Mouse (Mus musculus) cerebellum, adult 18-20 months (tissue): ENCODE measurements around the gene Il25.

ENCODE experiments used
- DNase-seq, 2 experiments: peaks; one replicate each; pipeline ENCODE4 v3.0.0; 2021

Gene Il25

DNA sequence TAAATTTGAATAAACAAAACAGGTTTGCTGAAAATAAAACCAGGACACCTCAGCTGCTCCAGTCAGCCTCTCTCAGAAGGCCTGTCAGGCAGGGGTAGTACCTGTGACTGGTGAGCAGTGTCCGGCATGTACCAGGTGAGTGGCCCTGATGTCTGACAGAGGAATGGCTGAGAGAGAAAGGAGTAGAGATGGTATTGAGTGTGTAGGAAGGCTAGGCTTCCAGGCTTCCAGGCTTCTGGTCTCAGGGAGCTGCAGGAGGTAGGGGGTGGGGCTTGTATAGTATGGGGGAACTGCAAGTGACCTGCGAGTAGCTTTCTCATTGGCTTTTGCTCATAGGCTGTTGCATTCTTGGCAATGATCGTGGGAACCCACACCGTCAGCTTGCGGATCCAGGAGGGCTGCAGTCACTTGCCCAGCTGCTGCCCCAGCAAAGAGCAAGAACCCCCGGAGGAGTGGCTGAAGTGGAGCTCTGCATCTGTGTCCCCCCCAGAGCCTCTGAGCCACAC lies at the start of gene Il25:
Gene Il25 (plus strand): TSS at position 51 of the 506 bp plus-strand sequence.
- no peak for DNase-seq

DNA sequence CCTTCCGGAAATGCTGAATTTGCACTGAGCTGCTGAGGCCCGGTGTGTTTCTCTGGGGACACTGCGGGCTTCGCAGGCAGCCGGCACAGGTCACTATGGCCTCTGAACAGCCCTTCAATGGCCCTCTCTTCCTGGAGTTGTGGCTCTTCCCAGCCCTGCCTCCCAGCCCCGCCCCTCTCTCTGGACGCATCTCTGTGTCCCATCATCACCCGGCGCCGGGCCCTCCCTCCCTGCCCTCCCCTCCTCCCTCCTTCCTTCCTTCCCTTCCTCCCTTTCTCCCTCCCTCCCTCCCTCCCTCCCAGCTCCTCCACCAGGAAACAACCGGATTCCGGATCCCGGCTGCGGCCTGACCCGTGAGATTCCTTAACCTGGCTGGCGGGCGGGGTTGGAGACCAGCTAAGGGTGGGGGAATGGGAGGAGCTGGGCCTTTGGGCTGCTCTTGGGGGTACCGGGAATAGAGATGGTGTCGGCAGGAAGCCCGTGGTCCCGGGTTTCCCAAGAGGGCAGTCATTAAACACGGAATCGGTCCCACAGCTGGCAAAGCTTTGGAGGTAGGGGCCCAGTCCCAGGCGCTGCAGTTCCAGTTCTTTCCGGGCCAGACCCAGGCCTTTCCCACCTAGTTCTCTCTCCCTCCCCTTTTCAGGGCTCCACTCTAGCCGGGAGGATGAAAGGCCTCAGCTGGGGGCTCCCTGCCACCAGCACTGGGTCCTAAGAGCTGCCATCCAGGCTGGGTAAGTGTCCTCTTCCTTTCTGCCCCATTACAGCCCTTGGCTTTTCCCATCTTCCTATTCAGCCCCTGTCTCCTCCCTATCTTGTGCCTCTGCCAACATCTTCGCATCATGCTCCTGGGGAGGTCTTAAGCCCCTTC lies 49.1 kb upstream of the Il25 start, which contains the start of the genes Bcl2l2 and Gm20521:
Gene Bcl2l2 (plus strand): TSS at position 224 of the 868 bp plus-strand sequence.
Gene Gm20521 (plus strand): TSS at position 288 of the 868 bp plus-strand sequence.
- peak; percentile 83 to 87 for DNase-seq

DNA sequence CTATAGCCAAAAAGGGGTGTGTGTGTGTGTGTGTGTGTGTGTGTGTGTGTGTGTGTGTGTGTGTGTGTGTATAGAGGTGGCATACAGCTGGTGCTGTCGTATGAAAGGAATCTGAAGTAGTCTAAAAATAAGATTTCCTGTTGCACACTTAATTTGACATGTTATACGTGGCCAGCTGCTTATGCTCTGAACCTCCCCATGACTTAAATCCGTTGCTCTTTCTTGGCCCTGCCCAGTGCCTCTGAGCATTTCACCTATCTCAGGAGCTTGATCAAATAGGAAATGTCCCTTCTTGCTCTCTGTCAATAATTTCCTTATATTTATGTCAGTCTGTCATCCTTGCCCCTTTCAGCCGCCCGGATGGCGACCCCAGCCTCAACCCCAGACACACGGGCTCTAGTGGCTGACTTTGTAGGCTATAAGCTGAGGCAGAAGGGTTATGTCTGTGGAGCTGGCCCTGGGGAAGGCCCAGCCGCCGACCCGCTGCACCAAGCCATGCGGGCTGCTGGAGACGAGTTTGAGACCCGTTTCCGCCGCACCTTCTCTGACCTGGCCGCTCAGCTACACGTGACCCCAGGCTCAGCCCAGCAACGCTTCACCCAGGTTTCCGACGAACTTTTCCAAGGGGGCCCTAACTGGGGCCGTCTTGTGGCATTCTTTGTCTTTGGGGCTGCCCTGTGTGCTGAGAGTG lies 48.3 kb upstream of the Il25 start:
- no peak for DNase-seq

DNA sequence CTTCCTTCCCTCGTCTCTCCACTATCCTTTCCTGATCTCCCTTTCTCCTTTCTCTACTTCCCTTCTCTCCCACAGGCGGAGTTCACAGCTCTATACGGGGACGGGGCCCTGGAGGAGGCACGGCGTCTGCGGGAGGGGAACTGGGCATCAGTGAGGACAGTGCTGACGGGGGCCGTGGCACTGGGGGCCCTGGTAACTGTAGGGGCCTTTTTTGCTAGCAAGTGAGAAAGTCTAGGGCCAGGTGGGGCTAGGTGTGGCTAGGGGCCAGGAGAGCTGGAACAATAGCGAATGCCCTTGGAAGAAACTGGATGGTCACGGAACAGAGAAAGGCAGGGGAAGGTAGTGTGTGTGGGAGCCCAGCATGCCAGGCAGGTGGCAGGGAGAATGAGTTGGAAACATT lies 47.2 kb upstream of the Il25 start:
- DNase-seq: no peak

DNA sequence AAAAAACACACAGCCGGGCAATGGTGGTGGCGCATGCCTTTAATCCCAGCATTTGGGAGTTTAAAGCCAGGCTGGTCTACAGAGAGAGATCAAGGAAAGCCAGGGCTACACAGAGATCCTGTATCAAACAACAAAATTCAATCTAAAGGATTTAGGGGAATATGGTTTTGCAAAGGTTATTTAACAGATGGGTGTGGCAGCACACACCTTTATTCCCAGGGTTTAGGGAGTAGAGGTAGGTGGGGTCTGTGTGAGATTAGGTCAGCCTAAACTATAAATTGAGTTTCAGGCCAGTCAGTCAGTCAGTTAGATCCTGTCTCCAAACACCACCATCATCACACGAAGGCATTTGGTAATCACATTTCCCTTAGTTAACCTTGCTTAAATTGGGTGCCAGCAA lies 40.3 kb upstream of the Il25 start, which contains the start of gene Pabpn1:
Gene Pabpn1 (plus strand): TSS at position 301 of the 400 bp plus-strand sequence.
- no peak for DNase-seq

DNA sequence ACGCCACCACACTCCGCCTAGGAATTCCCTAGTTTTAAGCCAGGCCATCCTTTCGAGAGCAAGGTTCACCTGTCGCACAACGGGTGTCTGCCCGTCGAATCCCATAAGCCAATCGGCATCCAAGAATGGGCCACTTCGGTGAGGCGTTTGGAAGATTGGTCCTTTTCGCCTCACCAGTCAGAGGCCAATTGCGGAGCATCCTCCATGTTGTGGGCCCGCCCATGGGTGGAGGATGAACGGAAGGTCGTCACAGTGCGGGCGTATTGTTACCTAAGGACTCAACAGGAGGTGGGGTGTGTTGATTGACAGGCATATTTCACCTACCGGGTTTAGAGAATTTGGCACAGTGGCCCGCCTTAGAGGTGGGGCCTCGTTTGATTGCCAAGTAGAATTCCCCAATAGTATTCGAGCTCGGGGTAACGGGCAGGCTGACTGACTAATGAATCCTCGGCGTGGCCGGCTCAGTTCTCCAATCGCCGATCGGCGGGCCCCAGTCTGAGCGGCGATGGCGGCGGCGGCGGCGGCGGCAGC lies 38.8 kb upstream of the Il25 start:
- DNase-seq: peak; percentile 95 to 99

DNA sequence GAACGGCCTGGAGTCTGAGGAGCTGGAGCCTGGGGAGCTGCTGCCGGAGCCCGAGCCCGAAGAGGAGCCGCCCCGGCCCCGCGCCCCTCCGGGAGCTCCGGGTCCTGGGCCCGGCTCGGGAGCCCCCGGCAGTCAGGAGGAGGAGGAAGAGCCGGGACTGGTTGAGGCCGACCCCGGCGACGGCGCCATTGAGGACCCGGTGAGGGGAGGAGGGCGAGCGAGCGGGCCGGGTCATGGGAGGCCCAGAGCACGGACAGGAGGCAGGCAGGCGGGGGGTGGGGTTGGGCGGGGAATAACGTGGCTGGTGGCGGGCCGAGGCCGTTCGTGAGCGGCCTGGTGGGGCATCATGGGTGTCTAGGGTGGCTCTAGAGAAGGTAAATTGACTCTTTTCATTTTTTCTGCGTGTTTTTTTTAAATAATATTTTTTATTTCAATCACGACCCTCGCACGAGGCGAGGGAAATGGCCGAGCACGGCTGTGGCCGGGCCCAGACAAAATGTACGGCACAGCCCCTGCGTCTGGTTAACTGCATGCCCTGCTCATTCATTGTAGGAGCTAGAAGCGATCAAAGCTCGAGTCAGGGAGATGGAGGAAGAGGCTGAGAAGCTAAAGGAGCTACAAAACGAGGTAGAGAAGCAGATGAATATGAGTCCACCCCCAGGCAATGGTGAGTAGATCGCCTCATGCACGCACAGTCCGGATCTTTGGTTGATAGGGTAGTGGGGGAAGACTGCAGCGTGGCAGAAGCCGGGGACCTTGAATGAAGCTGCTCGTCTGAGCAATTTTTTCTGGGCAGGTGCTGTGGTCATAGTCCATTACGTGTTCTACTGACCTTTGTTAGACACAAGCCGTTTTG lies 38.0 kb upstream of the Il25 start:
- peak; percentile 66 to 78 for DNase-seq

DNA sequence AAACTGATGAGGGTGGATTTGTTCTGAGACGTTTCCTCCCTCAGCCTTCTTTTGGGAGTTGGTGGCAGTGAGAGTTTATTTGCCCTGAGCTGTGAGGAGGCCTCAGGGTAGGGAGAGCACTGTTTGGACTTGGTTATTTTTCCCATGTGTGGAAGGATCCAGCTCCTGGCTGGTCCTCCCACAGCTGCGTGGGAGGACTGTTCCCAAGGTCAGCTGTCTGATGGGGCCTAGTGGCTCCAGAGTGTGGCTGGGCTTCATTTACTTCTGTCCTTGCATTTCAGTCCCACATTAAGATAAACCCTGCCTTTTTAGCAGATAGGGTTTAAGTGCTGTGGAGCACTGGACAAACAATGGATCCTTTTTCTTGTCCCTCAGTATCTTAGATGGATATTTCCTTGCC lies 35.0 kb upstream of the Il25 start:
- no peak for DNase-seq

DNA sequence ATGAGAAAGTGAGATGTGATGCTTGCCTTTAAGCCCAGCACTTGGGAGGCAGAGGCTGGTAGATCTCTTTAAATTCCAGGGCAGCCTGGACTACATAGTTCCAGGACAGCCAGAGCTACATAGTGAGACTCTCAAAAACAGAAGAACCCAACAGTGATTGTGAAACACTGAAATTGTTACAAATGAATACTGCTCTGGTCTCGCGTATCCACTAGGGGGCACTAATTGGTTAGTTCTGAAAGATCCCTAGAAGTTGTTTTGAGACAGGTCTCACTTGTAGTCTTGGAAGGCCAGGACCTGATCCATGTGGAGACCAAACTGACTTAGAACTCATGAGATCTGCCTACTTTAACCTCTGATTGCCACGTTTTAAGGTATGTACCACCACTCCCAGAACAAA lies 32.1 kb upstream of the Il25 start:
- peak; percentile 73 to 78 for DNase-seq

DNA sequence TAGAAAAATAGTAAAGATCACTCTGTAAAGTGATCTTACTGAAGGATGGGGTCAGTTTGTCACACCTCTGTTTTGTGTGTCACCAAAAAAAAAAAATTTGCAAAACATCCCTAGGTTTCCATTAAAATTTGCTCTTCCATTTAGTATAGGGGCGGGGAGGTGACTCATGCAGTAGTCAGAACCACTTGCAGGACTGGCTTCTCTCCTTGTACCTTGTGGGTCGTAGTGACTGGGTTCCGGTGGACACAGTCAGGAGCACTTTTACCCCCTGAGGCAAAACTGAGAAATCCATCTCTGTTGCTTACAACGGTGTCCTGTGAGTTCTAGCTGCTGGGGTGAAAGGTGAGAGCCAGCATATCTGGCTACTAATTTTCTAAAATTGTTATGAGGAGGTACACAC lies 28.9 kb upstream of the Il25 start:
- DNase-seq: no peak

DNA sequence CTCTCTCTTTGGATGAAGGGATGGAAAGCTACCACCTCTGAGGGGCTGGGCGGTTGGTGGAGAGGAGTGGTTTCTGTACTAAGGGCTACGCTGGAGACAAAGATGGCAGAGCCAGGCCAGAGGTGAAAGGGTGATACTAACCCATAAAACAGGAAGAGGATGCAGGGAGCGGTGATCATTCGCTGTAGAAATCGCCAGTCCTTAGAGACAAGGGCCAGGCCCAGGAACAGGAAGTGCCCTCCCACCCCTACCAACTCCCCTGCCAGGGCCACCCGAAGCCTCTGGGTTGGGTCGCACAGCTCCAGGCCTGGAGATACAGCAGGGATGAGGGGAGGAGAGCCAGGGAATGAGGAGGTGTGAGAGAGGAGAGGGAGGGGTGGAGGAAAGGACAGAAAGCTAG lies 23.8 kb upstream of the Il25 start:
- DNase-seq: no peak

DNA sequence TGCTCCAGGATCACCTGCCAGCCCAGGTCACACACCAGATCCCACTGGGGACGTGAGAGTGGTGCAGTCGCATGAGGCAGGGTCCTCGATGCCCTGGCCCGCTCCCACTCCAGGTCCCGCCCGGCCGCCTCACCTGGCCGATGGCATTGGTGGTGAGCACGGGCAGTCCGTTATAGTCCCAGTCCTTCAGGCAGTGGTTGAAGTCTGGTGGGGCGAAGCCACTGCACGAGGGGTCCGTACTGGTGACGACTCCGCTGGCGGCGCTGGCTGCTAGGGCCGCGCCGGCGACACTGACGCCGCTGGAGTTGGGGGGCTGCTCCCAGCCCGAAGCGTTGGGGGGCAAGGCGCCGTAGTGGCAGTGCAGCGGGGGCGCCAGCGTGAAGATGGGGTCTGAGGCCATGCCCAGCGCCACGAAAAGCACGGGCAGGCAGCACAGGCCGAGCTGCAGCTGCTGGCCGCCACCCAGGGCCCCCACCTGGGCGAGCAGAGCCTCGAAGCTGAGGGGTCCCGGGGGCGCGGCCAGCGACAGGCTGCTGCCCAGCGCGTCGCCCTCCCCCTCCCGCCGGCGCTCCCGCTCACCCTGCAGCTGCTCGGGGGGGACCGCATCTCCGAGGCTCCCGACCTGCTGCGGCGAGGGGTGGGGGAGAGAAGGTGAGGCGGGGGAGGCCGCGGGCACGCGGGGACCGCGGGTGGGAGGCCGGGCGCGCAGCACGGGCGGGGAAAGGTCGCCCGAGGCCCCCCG lies 20.2 kb upstream of the Il25 start:
- peak; percentile 38 to 48 for DNase-seq

DNA sequence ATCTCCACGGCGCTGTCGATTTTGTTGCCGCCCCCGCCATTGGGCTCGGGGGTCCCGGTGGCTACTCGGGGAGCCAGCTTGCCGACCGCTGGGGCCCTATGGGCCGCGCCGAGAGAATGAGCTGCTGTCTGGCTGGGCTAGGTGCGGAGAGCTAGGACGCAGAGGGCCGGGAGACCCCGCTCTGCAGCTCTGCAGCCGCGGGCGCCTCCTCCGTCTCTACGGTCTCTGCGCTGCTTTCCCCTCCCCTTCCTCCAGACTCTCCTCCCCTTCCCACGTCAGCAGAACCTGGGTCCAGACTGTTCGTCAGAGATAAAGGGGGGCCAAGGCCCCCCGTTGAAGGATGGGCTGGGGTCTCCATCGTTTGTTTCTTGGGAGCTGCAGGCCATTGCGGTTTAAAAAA lies 19.6 kb upstream of the Il25 start, which contains the start of gene Slc22a17:
Gene Slc22a17 (minus strand): TSS at position 247 of the 400 bp plus-strand sequence.
- peak; percentile 82 to 86 for DNase-seq

DNA sequence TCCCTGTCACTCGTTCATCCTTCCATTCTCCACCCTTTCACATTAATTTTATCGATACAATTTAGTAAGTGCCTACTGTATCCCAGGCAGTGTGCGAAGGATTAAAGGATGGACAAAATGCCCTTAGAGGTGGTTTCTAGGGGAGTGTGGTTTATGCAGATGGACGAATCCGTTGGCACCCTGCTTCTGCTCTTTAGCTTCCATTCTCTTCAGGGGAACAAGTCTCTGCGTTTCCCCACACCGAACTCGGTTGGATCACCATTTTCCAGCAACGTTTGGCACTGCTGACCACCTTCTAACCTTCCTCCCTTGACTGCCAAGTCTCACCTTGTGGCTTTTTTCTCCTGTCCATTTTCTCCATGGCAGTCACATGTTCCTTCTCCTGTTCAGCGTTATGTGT lies 19.2 kb upstream of the Il25 start:
- DNase-seq: peak in 1 of 2 experiments; percentile 47

DNA sequence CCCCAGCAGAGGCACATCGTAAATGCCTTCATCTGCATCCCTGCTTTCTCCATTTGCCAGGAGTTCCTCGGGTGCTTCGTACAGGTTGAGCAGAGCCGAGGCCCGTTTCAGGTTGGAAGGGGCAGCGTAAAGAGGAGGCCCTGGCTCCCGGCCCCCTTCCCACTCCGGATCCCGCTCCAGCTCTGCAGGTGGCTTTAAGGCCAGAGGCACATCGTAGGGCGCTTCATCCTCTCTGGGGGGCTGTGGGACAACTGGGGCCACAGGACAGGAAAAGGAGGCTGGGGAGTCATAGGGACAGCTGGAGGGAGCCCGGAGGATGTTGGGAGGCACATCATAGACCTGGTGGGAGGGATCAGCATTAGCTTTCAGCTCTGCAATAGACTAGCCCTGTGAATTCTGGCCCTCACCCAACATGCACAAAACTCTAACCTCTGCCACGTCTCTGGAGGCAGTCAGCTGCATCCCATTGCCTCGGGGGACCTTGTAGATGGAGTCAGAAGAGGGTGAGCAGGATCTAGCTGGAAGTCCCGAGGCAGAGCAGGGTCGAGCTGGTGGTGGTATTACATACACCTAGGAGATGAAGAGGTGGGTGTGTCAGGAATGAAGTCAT lies 12.3 kb upstream of the Il25 start:
- no peak for DNase-seq

DNA sequence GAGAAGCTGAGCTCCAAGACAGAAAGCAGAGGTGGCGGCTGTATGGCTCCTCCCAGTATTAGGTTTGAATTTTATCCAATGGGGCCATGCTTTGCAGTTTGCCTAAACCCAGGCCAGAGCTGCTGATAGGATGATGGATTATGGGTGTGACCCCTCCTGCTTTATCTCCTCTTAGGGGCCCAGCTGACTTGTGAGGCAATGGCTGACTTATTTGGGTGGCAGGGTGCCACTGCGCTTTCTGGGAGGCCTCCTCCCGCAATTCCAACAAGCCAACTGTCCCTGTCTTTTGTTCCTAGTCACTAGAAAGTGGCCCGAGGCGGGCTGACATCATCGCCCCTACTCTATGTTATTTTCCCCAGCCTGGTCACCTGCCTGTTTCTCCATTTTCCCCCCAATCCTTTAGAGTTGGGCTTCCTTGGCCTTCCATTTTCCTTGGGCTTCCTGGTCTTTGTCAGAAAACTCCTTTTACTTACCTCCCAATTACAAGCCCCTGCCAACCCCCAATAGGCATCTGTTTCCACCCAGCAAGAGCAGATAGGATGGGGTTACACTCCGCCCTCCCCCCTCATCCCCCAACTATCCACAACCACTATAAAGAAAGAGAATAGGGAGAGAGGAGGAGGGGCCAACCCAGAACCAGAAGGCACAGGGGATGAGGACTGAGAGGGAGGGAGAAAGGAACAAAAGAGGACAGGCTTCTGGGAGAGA lies 7.7 kb upstream of the Il25 start:
- no peak for DNase-seq

DNA sequence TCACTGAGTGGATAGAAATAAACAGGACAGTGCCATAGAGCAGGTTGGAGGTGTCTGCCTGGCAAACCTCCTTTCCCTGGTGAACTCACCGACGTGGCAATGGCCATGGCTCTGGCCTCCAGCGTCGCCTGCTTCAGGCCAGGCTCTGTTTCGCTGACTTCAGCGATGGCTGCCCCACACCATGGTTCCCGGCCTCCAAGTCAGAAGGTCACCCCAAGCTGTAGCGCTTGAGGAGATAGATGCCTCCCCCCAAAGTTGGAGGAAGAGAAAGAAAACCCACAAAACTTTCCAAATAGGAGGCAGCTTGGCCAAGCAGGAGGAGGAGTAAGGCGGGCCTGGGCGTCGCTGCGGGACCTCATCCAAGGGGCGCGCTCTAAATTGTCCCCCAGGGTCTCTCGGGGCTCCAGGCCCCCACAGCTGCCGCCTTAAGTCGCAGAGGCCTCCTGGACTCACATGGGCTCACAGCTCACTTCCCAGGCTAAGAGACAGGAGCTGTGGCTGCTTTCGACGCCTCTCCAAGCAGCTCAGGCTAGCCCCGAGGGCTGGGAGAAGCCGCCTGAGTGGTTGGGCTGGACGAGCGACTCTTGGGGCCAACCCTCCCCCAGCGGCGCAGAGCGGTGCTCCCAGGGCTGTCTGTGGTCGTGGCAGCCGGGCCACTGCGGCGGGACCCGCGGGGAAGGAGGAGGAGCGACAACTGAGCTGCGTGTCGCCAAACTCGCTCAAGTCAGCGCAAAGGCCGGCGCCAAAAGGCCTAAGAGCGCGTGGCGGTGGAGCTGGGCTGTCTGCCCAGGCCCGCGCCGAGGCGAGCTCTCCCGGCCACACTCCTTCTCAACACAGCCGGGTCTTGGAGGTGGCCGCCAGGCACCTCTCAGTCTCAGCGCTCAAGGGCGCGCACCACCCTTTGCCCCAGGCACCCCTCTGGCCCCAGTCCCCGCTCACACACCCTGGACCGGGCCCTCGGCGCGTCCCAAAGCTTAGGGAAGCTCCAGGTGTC lies 6.8 kb upstream of the Il25 start, which contains the start of gene Efs:
Gene Efs (minus strand): TSS at position 778 of the 994 bp plus-strand sequence.
- peak; percentile 42 to 65 for DNase-seq

DNA sequence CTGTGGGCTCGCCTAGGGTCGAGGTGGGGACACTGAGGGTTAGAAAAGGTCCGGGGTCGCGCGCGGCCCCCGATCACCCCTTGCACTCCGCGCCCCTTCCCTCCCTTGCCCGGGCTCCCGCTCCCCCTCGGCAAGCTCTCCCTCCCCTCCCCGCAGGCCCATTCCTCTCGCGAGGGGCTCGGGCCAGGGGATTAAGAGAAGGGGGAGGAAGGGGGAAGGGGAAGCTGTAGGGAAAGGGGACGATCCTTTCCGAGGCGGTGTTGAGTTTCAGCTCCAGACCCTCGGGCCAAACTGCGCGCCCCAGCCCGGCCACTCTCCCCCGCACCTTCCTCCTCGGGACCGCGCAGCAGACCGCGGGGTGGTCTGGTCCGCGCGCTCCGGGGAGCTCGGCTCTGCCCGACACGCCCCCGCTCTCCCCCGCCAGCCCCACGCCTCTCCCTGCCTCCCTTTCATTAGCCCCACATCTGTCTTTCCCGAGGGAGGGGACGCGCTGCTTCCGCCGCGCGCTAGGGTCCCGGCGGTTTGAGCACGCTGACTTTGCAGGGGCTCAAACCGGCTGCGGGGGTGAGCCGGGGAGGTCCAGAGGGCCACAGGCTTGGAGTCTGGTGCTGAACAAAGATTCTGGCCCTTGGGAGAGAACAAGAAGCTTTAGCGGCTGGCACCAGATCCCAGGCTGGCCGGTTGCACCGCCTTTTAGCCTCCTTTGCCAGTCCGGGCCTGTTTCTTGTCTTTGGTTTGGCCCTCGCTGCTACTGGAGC lies 5.9 kb upstream of the Il25 start:
- no peak for DNase-seq
